Mouse (Mus musculus) hindbrain, embryonic 14.5 days (tissue): ENCODE measurements at regions not wholly inside any gene's neighbourhood (a gene's known extent, or its start where the extent isn't known, plus 50 kb on each side); places are given as distances from the start of the nearest gene placed in this dataset.

Source experiments
- ATAC-seq: fragments of 200-750 bp; cut with Nextera tagmentation; 2 replicates; pipeline ENCODE4 v1.8.0; 2017; ENCODE audit warnings: moderate number of reproducible peaks, mild to moderate bottlenecking, moderate TSS enrichment, moderate library complexity; ENCODE audit not compliant: low FRiP score
- DNase-seq: peaks from one replicate; pipeline ENCODE4 v3.0.0-alpha.2; 2015; ENCODE audit warnings: low spot score
- H3K27ac ChIP-seq: fragments of 300-500 bp; sonication (generic); 2 replicates; pipeline ENCODE4 v1.5.1; 2014; ENCODE audit warnings: mild to moderate bottlenecking, moderate library complexity
- H3K27me3 ChIP-seq: fragments of 300-500 bp; sonication (generic); 2 replicates; pipeline ENCODE4 v1.6.1; 2014; ENCODE audit warnings: mild to moderate bottlenecking, low read length, mixed read lengths; ENCODE audit not compliant: control insufficient read depth, insufficient read depth
- H3K36me3 ChIP-seq: fragments of 300-500 bp; sonication (generic); replicated peaks from 2 replicates; pipeline ENCODE4 v1.6.1; 2014; ENCODE audit not compliant: control insufficient read depth, insufficient read depth
- H3K4me1 ChIP-seq: fragments of 300-500 bp; sonication (generic); replicated peaks from 2 replicates; pipeline ENCODE4 v1.6.1; 2014; ENCODE audit warnings: antibody characterized with exemption, low read length, mixed read lengths; ENCODE audit not compliant: control insufficient read depth, insufficient read depth
- H3K4me2 ChIP-seq: fragments of 300-500 bp; sonication (generic); replicated peaks from 2 replicates; pipeline ENCODE4 v1.6.1; 2014; ENCODE audit warnings: mild to moderate bottlenecking, moderate library complexity
- H3K4me3 ChIP-seq: fragments of 300-500 bp; sonication (generic); replicated peaks from 2 replicates; pipeline ENCODE4 v1.5.1; 2014; ENCODE audit warnings: mild to moderate bottlenecking, low read length
- H3K9ac ChIP-seq: fragments of 300-500 bp; sonication (generic); 2 replicates; pipeline ENCODE4 v1.6.1; 2014
- H3K9me3 ChIP-seq: fragments of 300-500 bp; sonication (generic); 2 replicates; pipeline ENCODE4 v1.6.1; 2016; ENCODE audit warnings: low read length; ENCODE audit not compliant: control insufficient read depth
- WGBS: fragments of 180-500 bp; shearing (Covaris S2); extraction: QIAGEN DNeasy Blood & Tissue Kit; methylation state at CpG from one replicate; pipeline ENCODE4 v1.1.7; 2014; 5-methylcytosine and 5-hydroxymethylcytosine counted together

DNA sequence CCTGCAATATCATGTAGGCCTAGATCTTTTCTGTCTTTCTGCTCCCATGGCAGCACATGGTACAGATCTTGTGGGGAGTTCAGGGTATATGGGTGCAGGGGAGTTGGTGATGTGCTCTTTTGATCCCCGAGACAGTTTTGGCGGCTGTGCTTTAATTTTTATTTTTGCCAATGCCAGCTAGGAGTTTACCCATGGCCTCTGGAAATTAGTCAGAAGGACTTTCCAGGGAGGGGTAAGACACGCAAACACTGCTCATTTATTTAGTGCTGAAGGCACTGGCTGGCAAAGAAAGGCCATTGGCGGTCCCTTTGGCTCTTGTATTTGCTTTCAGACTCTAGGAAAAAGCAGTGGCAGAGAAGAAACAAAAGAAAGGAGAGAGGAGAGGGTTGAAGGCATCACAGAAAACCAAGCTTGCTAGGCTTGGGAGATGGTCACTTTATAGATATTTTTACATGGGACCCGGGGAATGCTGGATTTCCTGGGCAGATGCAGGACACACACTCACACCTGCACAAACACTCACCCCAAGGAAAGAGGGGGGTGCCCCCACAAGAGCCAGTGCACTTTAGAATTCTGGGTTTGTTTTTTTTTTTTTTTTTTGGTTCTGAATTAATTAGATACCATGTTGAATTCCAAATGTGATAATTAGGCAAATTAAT lies 50.4 kb upstream of the Pcdh8 start:
- H3K36me3 ChIP-seq: no peaks in the 10 kb centered on the region
- no peak for DNase-seq
- 0 out of 2 replicates have a peak, but pooled peaks cover 9% of the 10 kb centered on the region for H3K4me1 ChIP-seq
- no peaks in the 10 kb centered on the region for H3K9me3 ChIP-seq
- no peaks in the 10 kb centered on the region for H3K27me3 ChIP-seq
- H3K4me3 ChIP-seq: no peak overlapping the region
- H3K4me2 ChIP-seq: no peak overlapping the region
- 0 out of 2 replicates have a peak overlapping the region, but pooled peaks have one; percentile 10 for H3K27ac ChIP-seq
- H3K9ac ChIP-seq: no peak overlapping the region
- peak; percentile 48; the same call in 1 of the 2 replicates for ATAC-seq
- 57% methylated on average over 5 of the region's 5 CpGs for WGBS
